Mouse (Mus musculus): ENCODE data around the gene Lbp.

The Lbp gene

GRCm38 (mm10) chr2:158305948-158306695, at the start of gene Lbp:
Gene Lbp (plus strand): TSS chr2:158306493.
- DNase-seq (ENCODE audit: low read depth, low spot score) = no peak

GRCm38 (mm10) chr2:158256894-158257293, 49.4 kb upstream of the Lbp start:
- no peak for DNase-seq (ENCODE audit: low read depth, low spot score)

GRCm38 (mm10) chr2:158258005-158258418, 48.3 kb upstream of the Lbp start, which contains the start of gene Bpi:
Gene Bpi (plus strand): TSS chr2:158258094.
- DNase-seq (ENCODE audit: low read depth, low spot score) = peak; percentile 91

- DNase-seq (ENCODE audit: low read depth, low spot score) = peak; percentile 79
Observed at GRCm38 (mm10) chr2:158258781-158259180, 47.5 kb upstream of the Lbp start.

- DNase-seq (ENCODE audit: low read depth, low spot score) = no peak
Observed at GRCm38 (mm10) chr2:158259498-158259897, 46.8 kb upstream of the Lbp start.

GRCm38 (mm10) chr2:158264877-158265276, 41.4 kb upstream of the Lbp start:
- DNase-seq (ENCODE audit: low read depth, low spot score) = no peak

GRCm38 (mm10) chr2:158270017-158270416, 36.3 kb upstream of the Lbp start:
- DNase-seq (ENCODE audit: low read depth, low spot score) = no peak

GRCm38 (mm10) chr2:158273646-158274045, 32.6 kb upstream of the Lbp start:
- no peak for DNase-seq (ENCODE audit: low read depth, low spot score)

GRCm38 (mm10) chr2:158275349-158275748, 30.9 kb upstream of the Lbp start:
- peak; percentile 16 for DNase-seq (ENCODE audit: low read depth, low spot score)

GRCm38 (mm10) chr2:158275811-158276210, 30.5 kb upstream of the Lbp start:
- no peak for DNase-seq (ENCODE audit: low read depth, low spot score)

- no peak for DNase-seq (ENCODE audit: low read depth, low spot score)
Observed at GRCm38 (mm10) chr2:158276451-158276850, 29.8 kb upstream of the Lbp start.

- no peak for DNase-seq (ENCODE audit: low read depth, low spot score)
Observed at GRCm38 (mm10) chr2:158276878-158277277, 29.4 kb upstream of the Lbp start.

GRCm38 (mm10) chr2:158279656-158280055, 26.6 kb upstream of the Lbp start:
- no peak for DNase-seq (ENCODE audit: low read depth, low spot score)

GRCm38 (mm10) chr2:158281497-158282205, 24.6 kb upstream of the Lbp start:
- peak; percentile 34 for DNase-seq (ENCODE audit: low read depth, low spot score)

- no peak for DNase-seq (ENCODE audit: low read depth, low spot score)
Observed at GRCm38 (mm10) chr2:158283136-158283535, 23.2 kb upstream of the Lbp start.

- no peak for DNase-seq (ENCODE audit: low read depth, low spot score)
Observed at GRCm38 (mm10) chr2:158283771-158284170, 22.5 kb upstream of the Lbp start.

GRCm38 (mm10) chr2:158284571-158284970, 21.7 kb upstream of the Lbp start:
- DNase-seq (ENCODE audit: low read depth, low spot score) = peak; percentile 59

- no peak for DNase-seq (ENCODE audit: low read depth, low spot score)
Observed at GRCm38 (mm10) chr2:158285655-158286054, 20.6 kb upstream of the Lbp start.

- no peak for DNase-seq (ENCODE audit: low read depth, low spot score)
Observed at GRCm38 (mm10) chr2:158295700-158296099, 10.6 kb upstream of the Lbp start.

- DNase-seq (ENCODE audit: low read depth, low spot score) = no peak
Observed at GRCm38 (mm10) chr2:158299203-158299602, 7.1 kb upstream of the Lbp start.

GRCm38 (mm10) chr2:158299731-158300130, 6.6 kb upstream of the Lbp start:
- DNase-seq (ENCODE audit: low read depth, low spot score) = no peak

GRCm38 (mm10) chr2:158302807-158303206, 3.5 kb upstream of the Lbp start:
- DNase-seq (ENCODE audit: low read depth, low spot score) = no peak

- DNase-seq (ENCODE audit: low read depth, low spot score) = no peak
Observed at GRCm38 (mm10) chr2:158306696-158307049, 380 bp downstream of the Lbp start.
